Mouse (Mus musculus) thymus, postnatal 10 days (tissue): Measurements from ENCODE around the gene Celf2.

ENCODE experiments used
- DNase-seq, 2 experiments: peaks; one replicate each; pipeline ENCODE4 v3.0.0; 2021; ENCODE audit warnings: low spot score in 2 of 2

Celf2 gene

DNA sequence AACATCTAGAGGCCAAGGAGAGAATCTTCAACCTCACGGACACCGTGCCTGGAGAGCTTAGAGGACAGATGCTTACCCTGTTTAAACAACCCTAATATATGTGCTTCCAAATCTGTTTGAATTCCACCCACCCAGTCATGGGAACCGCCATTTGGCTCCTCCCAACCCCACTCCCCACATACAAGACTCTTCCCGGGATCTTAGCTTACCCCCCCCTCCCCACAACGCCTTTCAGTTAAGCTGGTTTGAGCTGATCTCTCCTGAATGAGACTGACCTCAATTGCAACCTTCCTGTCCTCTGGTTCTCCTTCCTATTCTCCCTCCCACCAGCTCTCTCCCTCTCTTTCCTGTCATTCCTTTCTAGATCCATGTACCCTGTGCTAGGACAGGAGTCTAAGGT lies 1011.7 kb downstream of the Celf2 start:
- no peak for DNase-seq

DNA sequence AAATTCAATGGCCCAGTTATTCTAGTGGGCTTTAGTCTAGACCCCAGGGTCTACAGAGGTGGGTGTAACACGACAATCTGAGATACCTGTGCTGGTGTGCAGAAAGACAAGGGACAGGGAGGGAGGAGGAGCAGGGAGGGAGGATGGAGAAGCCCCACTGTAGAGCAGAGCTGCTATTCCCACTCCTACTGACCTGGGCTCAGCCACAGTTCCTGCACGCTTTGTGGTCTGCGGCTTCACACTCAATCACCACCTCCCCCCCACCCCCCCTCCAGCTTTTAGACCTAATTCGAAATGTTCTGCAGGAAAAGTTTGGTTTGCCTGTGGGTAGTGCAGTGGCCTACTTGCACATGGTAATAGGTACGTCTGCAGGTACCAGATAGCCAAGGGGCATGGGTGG lies 1015.5 kb downstream of the Celf2 start:
- no peak for DNase-seq

DNA sequence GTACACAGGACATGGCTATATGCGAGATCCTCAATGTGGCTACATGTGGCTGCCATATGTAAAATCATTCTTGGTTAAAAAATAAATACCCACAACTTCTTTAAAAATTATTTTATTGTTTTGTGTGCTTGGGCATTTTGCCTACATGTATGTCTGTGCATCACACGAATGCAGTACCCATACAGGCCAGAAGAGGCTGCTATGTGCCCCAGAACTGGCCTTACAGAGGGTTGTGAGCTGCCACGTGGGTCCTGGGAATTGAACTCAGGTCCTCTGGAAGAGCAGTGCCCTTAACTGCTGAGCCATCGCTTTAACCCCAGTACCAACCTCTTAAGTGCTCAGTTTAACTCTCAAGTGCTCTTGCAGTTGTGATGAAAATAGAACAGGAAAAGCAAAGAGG lies 1018.5 kb downstream of the Celf2 start:
- no peak for DNase-seq

DNA sequence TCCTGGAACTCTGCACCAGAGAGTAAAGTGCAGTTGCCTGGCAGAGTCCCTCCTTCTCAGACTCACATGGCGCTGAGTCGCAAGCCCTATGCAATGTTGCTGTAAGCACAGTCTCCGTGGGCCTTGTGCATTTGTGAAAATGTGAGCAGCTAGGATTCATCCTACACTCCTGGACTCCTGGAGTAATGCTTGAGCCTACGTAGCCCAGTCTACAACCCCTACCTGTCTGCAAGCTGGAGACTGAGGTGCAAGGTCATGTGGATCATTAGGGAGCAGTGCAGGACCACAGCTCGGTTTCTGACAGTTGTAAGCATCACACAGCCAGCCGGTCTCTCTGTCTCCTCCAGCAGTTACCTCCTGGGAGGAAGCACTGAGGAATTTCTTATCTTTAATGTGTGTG lies 1019.3 kb downstream of the Celf2 start:
- no peak for DNase-seq
